Mouse (Mus musculus) frontal cortex, adult (tissue): ENCODE measurements around the gene Tasp1.
"Not testable (repeated sequence)": the region's sequence is repeated elsewhere in the genome, so short reads cannot be mapped to it uniquely, and the experiment has no call there.

ENCODE experiments used
- ATAC-seq: cut with Nextera tagmentation; 2 replicates; pipeline ENCODE4 v1.9.2; 2017; ENCODE audit warnings: mild to moderate bottlenecking, moderate library complexity, mixed read lengths; ENCODE audit not compliant: low TSS enrichment

Tasp1 gene

DNA sequence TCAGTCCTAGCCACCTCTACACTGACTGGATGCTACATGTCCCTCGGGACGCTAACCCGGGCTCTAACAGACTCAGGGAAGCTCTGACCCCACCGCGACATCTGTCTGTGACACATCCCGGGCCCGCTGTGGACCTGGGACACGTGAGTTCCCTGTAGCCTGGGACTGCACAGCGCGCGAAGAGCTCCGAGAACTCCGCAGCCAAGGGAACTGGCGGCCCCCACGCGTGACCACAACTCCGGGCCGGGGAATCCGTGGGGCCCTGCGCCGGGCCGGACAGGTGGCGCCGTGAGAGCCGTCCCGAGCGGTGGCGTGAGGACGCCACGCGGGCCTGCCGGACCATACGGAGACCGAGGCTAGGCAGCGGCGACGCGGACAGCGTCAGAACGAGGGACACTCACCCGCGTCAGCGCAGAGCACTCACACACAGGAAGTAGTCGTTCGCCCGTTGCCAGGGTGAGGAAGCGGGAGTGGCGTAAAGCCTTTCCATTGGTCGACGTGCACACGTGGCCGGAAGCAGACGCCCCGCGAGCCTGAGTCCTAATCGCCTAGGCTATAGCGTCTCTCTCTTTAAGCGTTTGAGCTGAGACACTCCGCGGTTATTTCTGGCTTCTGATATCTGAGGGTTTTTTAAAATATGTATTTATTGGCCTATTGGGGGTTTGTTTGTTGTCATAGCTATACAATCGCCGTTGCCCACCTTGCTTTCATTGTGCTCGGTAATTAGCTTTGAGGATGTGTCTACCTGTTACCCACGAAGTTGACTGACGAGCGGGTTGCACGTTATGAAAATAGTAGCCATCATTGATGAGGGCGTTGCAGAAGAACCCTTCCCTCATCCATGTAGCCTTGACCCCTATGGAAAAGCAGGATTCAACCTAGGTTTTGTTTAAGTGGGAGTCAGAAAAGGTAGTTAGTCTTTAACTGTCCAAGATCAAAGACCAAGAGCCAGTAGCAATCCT, at the start of gene Tasp1:
TSS of gene Tasp1 (minus strand) at position 453 of the 962 bp plus-strand sequence.
- ATAC-seq, result peak; percentile 100

DNA sequence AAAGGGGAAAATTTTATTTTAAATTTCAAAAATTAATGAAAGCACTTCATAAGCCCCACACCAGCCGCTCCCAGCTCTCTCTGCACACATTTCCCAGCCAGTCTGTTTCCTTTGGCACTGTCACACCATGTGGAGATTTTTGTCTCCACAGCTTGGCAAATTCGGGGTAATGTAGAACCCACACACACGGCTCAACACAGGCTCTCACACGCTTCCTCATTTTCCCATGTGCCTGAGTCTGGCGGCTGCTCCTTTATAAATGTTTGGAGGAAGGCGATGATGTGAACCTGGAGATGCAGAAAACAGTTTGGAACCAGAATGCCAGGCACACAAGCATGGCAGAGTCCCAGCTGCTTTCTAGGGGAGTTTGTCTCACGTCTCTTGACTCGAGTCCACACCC, 47.2 kb upstream of the Tasp1 start:
- ATAC-seq, result peak; percentile 99

DNA sequence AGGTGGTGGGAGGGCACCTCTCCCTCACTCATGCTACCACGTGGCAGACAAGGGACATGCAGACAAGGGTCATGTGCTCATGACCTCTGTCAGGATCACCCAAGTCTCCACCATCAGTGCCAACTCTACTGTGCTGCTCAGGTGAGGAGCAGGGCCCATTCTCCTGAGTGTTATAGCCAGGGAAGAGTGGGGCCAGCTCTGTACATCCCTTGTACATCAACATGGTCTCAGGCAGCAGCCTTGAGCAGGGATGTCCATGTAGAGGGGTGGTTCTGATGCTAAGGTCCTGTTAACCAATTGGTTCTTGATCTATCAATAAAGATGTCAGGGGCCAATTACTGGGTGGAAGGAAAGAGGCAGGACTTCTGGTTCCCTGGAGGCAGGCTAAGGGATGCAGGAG, 42.3 kb upstream of the Tasp1 start:
- no peak for ATAC-seq

- no peak for ATAC-seq
Measured at GRCm38 (mm10) chr2:140107641-140108040, 41.0 kb upstream of the Tasp1 start.

DNA sequence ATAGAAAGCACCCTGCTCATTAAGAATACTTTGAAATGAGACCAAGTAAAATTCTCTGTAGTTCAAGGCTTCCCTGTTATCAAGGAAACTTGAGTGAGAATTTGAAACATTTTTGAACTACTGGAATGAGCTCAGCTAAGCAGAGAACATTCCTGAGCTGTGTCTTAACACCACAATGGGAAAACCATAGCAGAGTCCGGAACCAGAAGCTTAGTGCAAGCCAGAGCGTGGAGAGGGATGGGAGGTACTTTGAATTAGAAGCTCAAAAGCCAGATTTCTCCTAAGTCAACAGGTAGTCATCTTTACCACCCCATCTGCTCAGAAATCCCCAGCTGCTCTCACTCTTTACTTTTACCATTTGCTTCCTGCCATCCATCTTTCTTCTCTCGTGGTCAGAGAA, 38.3 kb upstream of the Tasp1 start:
- no peak; the same call in 1 of the 2 replicates for ATAC-seq

DNA sequence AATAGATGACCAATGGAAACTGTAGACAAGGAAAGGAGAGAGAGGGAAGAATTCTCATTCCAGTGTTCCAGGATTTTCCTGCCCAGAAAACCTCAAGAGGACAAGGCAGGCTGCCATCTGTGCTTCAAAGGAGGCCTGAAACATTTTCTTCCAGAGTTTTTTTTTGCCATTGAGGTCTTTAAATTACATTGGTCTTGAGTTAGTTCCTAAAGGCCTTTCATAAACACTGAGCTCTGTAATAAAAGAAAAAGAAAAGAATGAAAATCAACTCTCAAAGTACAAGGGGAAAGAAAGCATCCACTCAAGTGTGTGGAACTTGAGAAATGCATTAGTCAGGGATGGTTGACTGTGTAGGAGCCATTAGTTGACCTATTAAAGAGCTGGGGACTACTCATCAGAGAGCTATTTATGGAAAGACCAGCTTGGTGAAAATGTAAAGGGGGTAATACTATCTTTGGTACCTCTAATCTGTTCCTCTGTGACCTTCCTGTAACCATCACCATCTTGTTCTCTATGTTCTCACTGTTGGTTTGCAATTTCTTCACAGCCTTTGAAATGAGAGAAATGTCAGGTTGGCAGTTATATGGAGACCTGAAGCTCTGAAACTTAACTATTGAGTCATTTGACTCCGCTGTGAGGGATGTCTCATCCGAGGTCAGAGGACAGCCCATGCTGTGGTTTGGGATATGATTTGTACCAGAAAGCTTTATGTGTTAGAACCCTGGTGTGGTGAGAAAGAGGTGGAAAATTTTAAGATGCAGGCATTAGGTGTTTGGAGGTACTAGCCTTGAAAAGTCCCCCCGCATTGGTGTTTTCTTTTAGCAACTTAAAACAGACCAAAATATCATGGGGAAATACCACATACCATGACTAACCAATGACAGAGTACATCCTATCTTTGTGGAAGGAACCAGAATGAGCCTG, 34.2 kb upstream of the Tasp1 start:
- no peak for ATAC-seq

- no peak for ATAC-seq
Measured at GRCm38 (mm10) chr2:140099971-140100370, 33.4 kb upstream of the Tasp1 start.

DNA sequence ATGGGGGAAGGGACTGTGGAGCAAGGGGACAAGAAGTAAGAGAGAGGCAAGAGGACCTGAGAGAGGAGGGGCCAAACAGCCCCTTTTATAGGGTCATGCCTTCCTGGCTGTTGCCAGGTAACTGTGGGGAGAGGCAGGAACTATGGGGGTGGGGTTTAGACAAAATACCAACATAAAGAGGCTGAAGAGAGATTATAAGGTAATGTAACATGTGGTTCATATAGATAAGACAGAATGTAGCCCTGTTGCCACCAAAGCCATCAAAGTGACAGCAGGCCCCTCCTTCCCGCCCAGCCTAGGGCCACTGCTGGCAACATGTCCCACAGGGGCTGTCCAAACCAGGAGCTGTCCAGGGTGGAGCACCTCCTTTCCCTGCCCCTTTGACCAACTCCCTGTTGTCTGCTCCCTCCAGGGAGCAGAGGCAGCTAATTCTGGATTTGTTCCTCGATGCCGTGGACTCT, 30.6 kb upstream of the Tasp1 start:
- ATAC-seq, result no peak

GRCm38 (mm10) chr2:140096034-140096433, 29.4 kb upstream of the Tasp1 start:
- peak; percentile 70 for ATAC-seq

GRCm38 (mm10) chr2:140093433-140093832, 26.8 kb upstream of the Tasp1 start:
- ATAC-seq, result peak; percentile 80

GRCm38 (mm10) chr2:140084245-140084644, 17.6 kb upstream of the Tasp1 start:
- no peak for ATAC-seq

- ATAC-seq, result no peak
Measured at GRCm38 (mm10) chr2:140080747-140081577, 14.4 kb upstream of the Tasp1 start.

DNA sequence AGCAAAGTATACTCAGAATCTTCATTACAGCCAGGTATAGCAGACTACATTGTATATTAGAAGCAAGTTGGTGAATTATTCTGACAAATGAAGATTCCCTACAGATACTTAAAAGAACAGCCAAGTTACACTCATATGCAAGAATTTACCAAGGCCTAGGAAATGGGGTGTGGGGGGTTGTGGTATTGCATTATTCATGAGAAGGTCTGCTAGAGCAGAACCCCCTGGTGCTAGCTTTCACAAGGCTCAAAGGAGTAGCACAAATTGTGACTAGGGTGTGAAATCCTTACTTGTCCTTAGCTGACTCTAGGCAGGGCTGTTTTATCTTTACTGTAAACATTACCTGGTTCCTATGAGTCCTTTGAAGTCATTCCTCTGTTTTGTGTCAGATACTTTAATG, 12.7 kb upstream of the Tasp1 start:
- not testable (repeated sequence) for ATAC-seq

DNA sequence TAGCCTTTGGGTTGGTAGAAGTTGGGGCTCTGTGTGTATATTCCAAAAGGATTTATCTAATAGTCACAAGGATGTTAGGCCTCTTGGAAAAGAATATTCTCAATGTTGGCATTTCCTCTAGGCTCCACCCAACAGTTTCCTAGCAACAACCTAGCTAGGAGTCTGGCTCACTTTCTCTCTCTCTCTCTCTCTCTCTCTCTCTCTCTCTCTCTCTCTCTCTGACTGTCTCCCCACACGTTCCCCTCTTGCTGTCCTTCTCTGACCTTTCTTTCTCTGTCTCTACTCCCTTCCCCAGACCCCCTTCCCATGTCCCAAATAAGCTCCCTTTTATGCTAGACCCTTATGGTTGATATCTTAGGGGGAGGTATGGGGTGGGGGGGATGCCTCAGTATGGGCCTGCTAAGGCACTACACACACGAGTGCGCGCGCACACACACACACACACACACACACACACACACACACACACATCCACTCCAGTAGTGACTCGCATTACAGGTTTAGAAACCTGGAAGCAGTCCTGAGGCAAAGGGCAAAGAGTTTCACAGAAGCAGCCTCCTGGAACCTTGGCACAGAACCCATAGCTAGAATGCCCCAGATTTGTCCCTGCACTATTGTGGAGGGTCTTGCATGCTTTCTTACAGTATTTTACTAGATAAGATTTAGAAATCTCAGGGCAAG, 12.1 kb upstream of the Tasp1 start:
- no peak for ATAC-seq

DNA sequence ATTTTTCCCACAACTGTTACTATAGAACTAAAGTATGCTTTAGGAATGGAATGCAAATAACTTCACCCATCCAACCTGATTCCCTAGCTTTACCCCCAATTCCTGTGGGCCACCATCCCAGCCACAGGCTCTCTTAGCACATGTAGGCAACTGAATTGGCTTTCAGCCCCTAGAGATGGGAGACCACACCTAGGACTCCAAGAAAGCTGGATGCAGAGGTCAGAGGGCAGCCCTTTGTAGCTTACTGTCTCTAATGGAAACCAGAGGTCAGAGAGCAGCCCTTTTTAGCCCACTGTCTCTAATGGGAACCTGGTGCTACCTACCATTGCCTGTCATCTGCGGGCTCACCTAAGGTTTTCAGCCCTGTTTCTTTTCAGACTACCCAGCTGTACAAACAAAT, 10.9 kb upstream of the Tasp1 start:
- ATAC-seq, result no peak

DNA sequence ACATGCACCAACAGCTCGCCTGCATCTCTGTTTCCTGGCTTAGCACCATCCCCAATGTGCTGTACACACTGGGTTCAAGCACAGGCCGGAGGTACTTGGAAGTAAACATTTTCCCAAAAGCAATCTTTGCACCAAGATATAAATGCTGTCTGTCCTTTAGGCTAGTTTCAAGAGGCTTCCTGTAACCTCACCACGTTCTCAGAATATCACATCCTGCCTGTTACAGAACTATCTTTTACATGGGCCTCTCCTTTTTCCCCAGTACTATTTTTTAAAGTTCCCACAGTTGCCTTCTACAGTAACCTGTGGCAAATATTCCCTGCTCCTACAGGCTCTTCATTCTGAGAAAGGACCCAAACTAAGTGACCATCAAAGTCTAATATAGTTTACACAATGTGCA, 8.5 kb upstream of the Tasp1 start:
- no peak for ATAC-seq

DNA sequence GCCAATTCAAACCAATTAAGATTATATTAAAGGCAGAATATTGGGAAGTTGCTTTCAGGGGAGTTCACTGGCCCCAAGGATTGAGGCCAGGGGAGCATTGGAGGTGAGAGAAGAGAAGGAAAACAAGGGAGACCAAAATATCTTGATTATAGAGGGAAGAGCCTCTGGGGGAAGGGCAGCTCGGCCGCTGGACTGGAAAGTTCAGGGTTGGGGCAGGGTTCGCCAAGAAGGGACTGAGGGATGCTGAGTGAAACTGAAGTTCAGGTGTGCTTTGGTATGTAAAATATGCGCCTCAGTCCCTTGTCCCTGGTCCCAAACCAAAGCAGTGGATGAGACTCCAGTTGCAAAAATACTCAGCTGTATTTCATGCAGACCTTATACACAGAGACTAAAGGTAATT, 911 bp upstream of the Tasp1 start:
- no peak for ATAC-seq

GRCm38 (mm10) chr2:140065676-140066075, 929 bp downstream of the Tasp1 start:
- no peak for ATAC-seq

GRCm38 (mm10) chr2:140061481-140061880, 5.1 kb downstream of the Tasp1 start:
- ATAC-seq, result no peak

- no peak for ATAC-seq
Measured at GRCm38 (mm10) chr2:140060092-140060867, 6.3 kb downstream of the Tasp1 start.
